Mouse (Mus musculus) left cerebral cortex, adult 2 months (tissue): Measurements from ENCODE around the gene Xrcc1. TPM values are rescaled to one million over a fixed set of nuclear protein-coding genes. Genes with fewer than 3 reads are reported as not detected.

Experiments
- DNase-seq, 2 experiments: peaks; one replicate each; pipeline ENCODE4 v3.0.0; 2021 to 2022; ENCODE audit warnings: low spot score in 2 of 2, mixed read lengths in 1 of 2; ENCODE audit errors: extremely low spot score in 1 of 2
- H3K27ac ChIP-seq: fragments of 200-600 bp; 2 replicates; pipeline ENCODE4 v1.8.1; 2022
- H3K4me3 ChIP-seq: fragments of 200-600 bp; 2 replicates; pipeline ENCODE4 v1.8.1; 2022
- CTCF ChIP-seq: fragments of 200-600 bp; IDR thresholded peaks from 2 replicates; pipeline ENCODE4 v1.8.1; 2022; ENCODE audit warnings: antibody characterized with exemption, mild to moderate bottlenecking, moderate library complexity
- intact Hi-C: fragments of 180-260 bp; cut with DNase I; formaldehyde crosslinking; loops from one replicate; pipeline ENCODE4 v1.15.1; 2025
- total RNA-seq, 2 experiments: library from RNA; stranded (reverse); gene quantifications; 2 replicates each; pipeline ENCODE4 v1.2.3; 2021

The Xrcc1 gene
- total RNA-seq, 2 experiments from 2014 or later = 32.8 to 39.5 TPM

GRCm38 (mm10) chr7:24546634-24547389 lies 723 bp downstream of the Xrcc1 start:
- Histone ChIP-seq H3K4me3 (peak overlapping the region; percentile 66), H3K27ac (peak overlapping the region; percentile 84)
- intact Hi-C loops = loop anchor here (1.0 to 10.0 kb wide), 2 partner anchors 17 to 118 kb away; partner anchors contain the start of gene Irgq
- TF ChIP-seq CTCF = no peak
- peak; percentile 98 to 99 for DNase-seq

- Histone ChIP-seq H3K4me3 (peak overlapping the region; percentile 66), H3K27ac (no peak overlapping the region)
- TF ChIP-seq CTCF = no peak
- intact Hi-C loops = loop anchor here (1.0 to 10.0 kb wide), 2 partner anchors 17 to 117 kb away; partner anchors contain the start of gene Irgq
- DNase-seq = no peak
Observed at GRCm38 (mm10) chr7:24547534-24548036, 1.5 kb downstream of the Xrcc1 start.

GRCm38 (mm10) chr7:24551985-24552759 lies 6.1 kb downstream of the Xrcc1 start:
- H3K4me3 ChIP-seq = no peak overlapping the region
- no peak for DNase-seq
- TF ChIP-seq CTCF = no peak
- intact Hi-C loops = no loop called here
- H3K27ac ChIP-seq = no peak overlapping the region

GRCm38 (mm10) chr7:24555786-24556185 lies 9.7 kb downstream of the Xrcc1 start:
- TF ChIP-seq CTCF = no peak
- DNase-seq = no peak
- H3K4me3 ChIP-seq = no peak overlapping the region
- intact Hi-C loops = no loop called here
- H3K27ac ChIP-seq = no peak overlapping the region

GRCm38 (mm10) chr7:24561450-24561849 lies 15.4 kb downstream of the Xrcc1 start:
- H3K4me3 ChIP-seq = no peak overlapping the region
- intact Hi-C loops = no loop called here
- no peak overlapping the region for H3K27ac ChIP-seq
- no peak for TF ChIP-seq CTCF
- no peak for DNase-seq

- Histone ChIP-seq H3K27ac (no peak overlapping the region), H3K4me3 (no peak overlapping the region)
- intact Hi-C loops = no loop called here
- TF ChIP-seq CTCF = no peak
- DNase-seq = no peak
Observed at GRCm38 (mm10) chr7:24563191-24563836, 17.2 kb downstream of the Xrcc1 start.

GRCm38 (mm10) chr7:24563837-24564206 lies 17.7 kb downstream of the Xrcc1 start:
- Histone ChIP-seq H3K4me3 (no peak overlapping the region), H3K27ac (no peak overlapping the region)
- no peak for DNase-seq
- intact Hi-C loops = no loop called here
- no peak for TF ChIP-seq CTCF

- Histone ChIP-seq H3K4me3 (no peak overlapping the region), H3K27ac (no peak overlapping the region)
- DNase-seq = peak; percentile 52 to 77
- TF ChIP-seq CTCF = peak; percentile 80
- intact Hi-C loops = no loop called here
Observed at GRCm38 (mm10) chr7:24564607-24565265, 18.6 kb downstream of the Xrcc1 start.

- TF ChIP-seq CTCF = no peak
- intact Hi-C loops = no loop called here
- H3K4me3 ChIP-seq = no peak overlapping the region
Observed at GRCm38 (mm10) chr7:24565627-24566026, 19.5 kb downstream of the Xrcc1 start.

GRCm38 (mm10) chr7:24566206-24566605 lies 20.1 kb downstream of the Xrcc1 start:
- intact Hi-C loops = no loop called here
- H3K27ac ChIP-seq = no peak overlapping the region
- H3K4me3 ChIP-seq = no peak overlapping the region
- no peak for TF ChIP-seq CTCF
- no peak for DNase-seq

More at GRCm38 (mm10) chr7:24565627-24566026, 19.5 kb downstream of the Xrcc1 start:
- DNase-seq = no peak
- no peak overlapping the region for H3K27ac ChIP-seq

GRCm38 (mm10) chr7:24568512-24568911 lies 22.4 kb downstream of the Xrcc1 start:
- H3K27ac ChIP-seq = no peak overlapping the region
- TF ChIP-seq CTCF = no peak
- H3K4me3 ChIP-seq = no peak overlapping the region
- intact Hi-C loops = no loop called here
- DNase-seq = no peak
